Mouse (Mus musculus): ENCODE data around the gene Abcg5.

DNA sequence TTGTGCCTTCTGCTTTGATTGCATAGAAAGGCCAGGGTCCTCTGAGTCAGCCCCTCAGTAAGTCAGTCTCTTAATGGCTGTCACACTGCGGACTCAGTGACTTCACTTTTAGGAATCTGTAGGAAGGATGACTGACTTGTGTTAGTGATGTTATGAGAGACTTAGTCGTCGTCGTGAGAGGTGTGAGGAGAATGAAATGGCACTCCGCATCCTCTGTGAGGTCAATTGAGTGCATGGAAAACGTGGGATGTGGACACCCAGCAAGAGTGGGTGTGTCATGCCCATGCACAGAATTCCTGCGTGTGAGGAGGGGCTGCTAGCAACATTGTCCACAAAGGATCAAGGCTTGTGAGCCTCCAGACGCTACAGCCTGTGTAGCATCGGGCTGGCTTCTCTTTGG lies 54.2 kb downstream of the Abcg5 start:
- TF ChIP-seq CTCF (IDR thresholded peaks at IDR 0.05; ENCODE audit: low read depth, low read length) (no peak), EP300 (IDR thresholded peaks at IDR 0.05; ENCODE audit: insufficient read depth, low read depth, low read length) (no peak), POLR2A (IDR thresholded peaks at IDR 0.05; ENCODE audit: insufficient read depth, low read length) (no peak)
